Mouse (Mus musculus) CD8-positive naive resting alpha-beta T cell, adult 2 months (primary cell): ENCODE data around the gene Klf16.
A peak's percentile ranks its signal among the peaks of the same experiment; 100 is the strongest.

Experiments used
- DNase-seq, 2 experiments: peaks; one replicate each; pipeline ENCODE4 v3.0.0; 2022; ENCODE audit warnings: low read depth in 2 of 2, low spot score in 2 of 2

Gene Klf16

GRCm38 (mm10) chr10:80576351-80577194 lies 548 bp downstream of the Klf16 start:
- peak; percentile 47 to 60 for DNase-seq

GRCm38 (mm10) chr10:80575925-80576324 lies 1.2 kb downstream of the Klf16 start:
- no peak for DNase-seq

- no peak for DNase-seq
Measured at GRCm38 (mm10) chr10:80574896-80575295, 2.2 kb downstream of the Klf16 start.

GRCm38 (mm10) chr10:80573944-80574343 lies 3.2 kb downstream of the Klf16 start:
- no peak for DNase-seq

GRCm38 (mm10) chr10:80572477-80572876 lies 4.6 kb downstream of the Klf16 start:
- no peak for DNase-seq

GRCm38 (mm10) chr10:80570871-80571836 lies 6.0 kb downstream of the Klf16 start:
- no peak for DNase-seq

GRCm38 (mm10) chr10:80570419-80570818 lies 6.7 kb downstream of the Klf16 start:
- no peak for DNase-seq

GRCm38 (mm10) chr10:80569664-80570066 lies 7.5 kb downstream of the Klf16 start:
- DNase-seq, result no peak

- DNase-seq, result no peak
Measured at GRCm38 (mm10) chr10:80568876-80569275, 8.2 kb downstream of the Klf16 start.

- DNase-seq, result peak; percentile 87 to 92
Measured at GRCm38 (mm10) chr10:80566375-80567092, 10.6 kb downstream of the Klf16 start.

GRCm38 (mm10) chr10:80561116-80561944 lies 15.8 kb downstream of the Klf16 start, which contains the start of gene Rexo1:
TSS of gene Rexo1 (minus strand) at chr10:80561560.
- peak; percentile 90 to 96 for DNase-seq

GRCm38 (mm10) chr10:80560621-80561020 lies 16.5 kb downstream of the Klf16 start:
- DNase-seq, result no peak

GRCm38 (mm10) chr10:80559431-80559830 lies 17.7 kb downstream of the Klf16 start:
- DNase-seq, result no peak

GRCm38 (mm10) chr10:80557346-80557965 lies 19.7 kb downstream of the Klf16 start:
- DNase-seq, result peak; percentile 61 to 64

- no peak for DNase-seq
Measured at GRCm38 (mm10) chr10:80553997-80554396, 23.1 kb downstream of the Klf16 start.

GRCm38 (mm10) chr10:80553575-80553974 lies 23.5 kb downstream of the Klf16 start:
- no peak for DNase-seq

GRCm38 (mm10) chr10:80552364-80552763 lies 24.8 kb downstream of the Klf16 start:
- no peak for DNase-seq

GRCm38 (mm10) chr10:80549279-80549678 lies 27.8 kb downstream of the Klf16 start:
- no peak for DNase-seq

GRCm38 (mm10) chr10:80548428-80549006 lies 28.6 kb downstream of the Klf16 start:
- peak in 1 of 2 experiments; percentile 22 for DNase-seq
